Comparison of ENCODE assay signal across 19 mouse cellular contexts in the genomic region with DNA sequence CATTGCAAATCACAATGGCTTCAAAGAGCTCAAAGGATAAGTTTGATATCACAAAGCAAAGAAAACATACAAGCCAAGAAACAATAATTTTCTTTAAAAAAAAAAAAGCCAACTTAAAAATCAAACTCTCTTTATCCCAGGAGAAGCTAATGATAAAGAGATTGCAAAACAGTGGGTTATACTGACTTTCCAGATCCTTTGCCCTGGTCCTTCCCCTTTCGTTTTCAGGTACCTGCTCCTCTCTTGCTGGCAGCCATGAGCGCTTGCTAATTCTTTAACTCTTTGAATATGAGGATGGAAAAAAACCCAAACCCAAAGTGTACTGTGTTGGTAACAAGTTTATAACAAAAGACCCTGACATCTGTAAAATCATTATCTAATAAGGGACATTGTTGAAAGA.
"Had no signal": no experiment of that assay in that cellular context is flagged by ENCODE, and none has a peak within 500 bp of the region (broad histone marks: within the 10 kb centered on the region; RNA-seq: fewer than 3 reads in every experiment).

No protein-coding gene starts in this region.

- H3K4me3 ChIP-seq: gastrocnemius, adult 2 months; heart, embryonic 10.5 days; heart, embryonic 12.5 days; hindbrain, embryonic 13.5 days; hindbrain, embryonic 15.5 days; layer of hippocampus, adult 2 months; limb, embryonic 10.5 days; limb, embryonic 12.5 days; liver, embryonic 13.5 days; liver, embryonic 15.5 days had no signal

- H3K4me2 ChIP-seq: heart, embryonic 12.5 days; hindbrain, embryonic 13.5 days; hindbrain, embryonic 15.5 days; limb, embryonic 12.5 days; liver, embryonic 11.5 days; liver, embryonic 13.5 days; liver, embryonic 15.5 days had no signal

- DNase-seq: gastrocnemius, adult 2 months; gastrocnemius, postnatal 14 days; heart, postnatal 14 days; heart, postnatal 36 days; layer of hippocampus, adult 9-11 months; layer of hippocampus, postnatal 36 days; liver; liver, embryonic 13.5 days had no signal

- H3K4me1 ChIP-seq: heart, embryonic 10.5 days; heart, embryonic 12.5 days; hindbrain, embryonic 13.5 days; hindbrain, embryonic 15.5 days; limb, embryonic 10.5 days; limb, embryonic 12.5 days; liver, embryonic 13.5 days; liver, embryonic 15.5 days had no signal

- ATAC-seq: hindbrain, postnatal 0 days; intestine, embryonic 16.5 days had no signal

- H3K27ac ChIP-seq: gastrocnemius, adult 2 months; heart, embryonic 10.5 days; hindbrain, embryonic 13.5 days; hindbrain, embryonic 15.5 days; hindbrain, postnatal 0 days; layer of hippocampus, adult 2 months; limb, embryonic 10.5 days; limb, embryonic 12.5 days; liver, embryonic 13.5 days; liver, embryonic 15.5 days had no signal

- H3K9me3 ChIP-seq: heart, embryonic 10.5 days; heart, embryonic 12.5 days; hindbrain, embryonic 13.5 days; hindbrain, embryonic 15.5 days; limb, embryonic 10.5 days; limb, embryonic 12.5 days; liver, embryonic 13.5 days; liver, embryonic 15.5 days had no signal

- H3K36me3 ChIP-seq: heart, embryonic 10.5 days; heart, embryonic 12.5 days; hindbrain, embryonic 13.5 days; hindbrain, embryonic 15.5 days; limb, embryonic 10.5 days; limb, embryonic 12.5 days; liver, embryonic 13.5 days; liver, embryonic 15.5 days had no signal

- H3K27me3 ChIP-seq: heart, embryonic 12.5 days; hindbrain, embryonic 13.5 days; hindbrain, embryonic 15.5 days; limb, embryonic 12.5 days; liver, embryonic 13.5 days; liver, embryonic 15.5 days had no signal

- H3K9ac ChIP-seq: heart, embryonic 12.5 days; hindbrain, embryonic 13.5 days; hindbrain, embryonic 15.5 days; limb, embryonic 12.5 days; liver, embryonic 13.5 days; liver, embryonic 15.5 days had no signal
